Comparison of ENCODE assay signal across 8 mouse cellular contexts in the genomic region with DNA sequence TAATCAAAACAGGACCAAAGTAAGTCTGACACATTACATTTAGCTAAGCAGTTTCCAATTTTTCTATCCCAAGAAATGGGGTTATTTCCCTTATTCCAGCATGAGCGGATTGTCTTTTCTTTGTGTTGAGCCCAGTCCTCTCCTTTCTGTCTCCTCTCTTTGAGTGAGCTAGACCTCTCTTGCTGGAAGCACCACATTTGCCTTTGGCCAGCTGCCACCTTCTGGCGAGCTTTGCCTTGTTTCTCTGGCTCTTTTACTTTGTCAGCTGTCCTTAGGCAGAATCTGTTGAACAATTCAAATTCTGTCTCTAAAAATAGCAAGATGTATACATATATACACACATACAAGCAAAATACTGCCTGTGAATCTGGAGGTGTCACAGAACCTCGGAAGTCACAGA.
DNase-seq lines count a peak whose midpoint lies in the region; ATAC-seq and TF ChIP-seq lines count a peak whose summit lies in the region.

No protein-coding gene starts in this region.

- no peaks in the 10 kb centered on the region for H3K4me1 ChIP-seq in hindbrain, embryonic 11.5 days (replicated peaks; ENCODE audit: control insufficient read depth, insufficient read depth, low read length)

- DNase-seq in CD4-positive, CD25-positive, alpha-beta regulatory T cell, adult 2 months (ENCODE audit: low read depth, low spot score): peak; percentile 14
- DNase-seq in ovary, adult 18-20 months (ENCODE audit: low spot score): peak; percentile 32
- DNase-seq in ovary, postnatal 10 days (ENCODE audit: low spot score): no peak
- DNase-seq in gastrocnemius, postnatal 25 days: peak; percentile 33
- peak; percentile 32 to 51 for DNase-seq in left cerebral cortex, adult 2 months (ENCODE audit: extremely low spot score in 1 of 2, low spot score in 2 of 2)
- DNase-seq in embryo, embryonic 10.5 days (ENCODE audit: low spot score): no peak
- DNase-seq in hindbrain, embryonic 11.5 days (ENCODE audit: low spot score): no peak

- ATAC-seq in CD4-positive, CD25-positive, alpha-beta regulatory T cell, adult 4 months: no peak
- no peak for ATAC-seq in hindbrain, embryonic 11.5 days (ENCODE audit: low FRiP score)

- intact Hi-C loops in left cerebral cortex, adult 2 months (cut with DNase I): no loop called here

- whole genome bisulfite sequencing in hindbrain, embryonic 11.5 days: 80% methylated on average over 3 of the region's 3 CpGs

- no peaks in the 10 kb centered on the region for H3K27me3 ChIP-seq in hindbrain, embryonic 11.5 days (ENCODE audit: control insufficient read depth, insufficient read depth, low read length)

- no peaks in the 10 kb centered on the region for H3K36me3 ChIP-seq in hindbrain, embryonic 11.5 days (ENCODE audit: control insufficient read depth, insufficient read depth, low read length)

- TF ChIP-seq CTCF in left cerebral cortex, adult 2 months (IDR thresholded peaks at IDR 0.05): no peak; the same call in 1 of the 2 replicates

- no peak overlapping the region for H3K27ac ChIP-seq in left cerebral cortex, adult 2 months
- no peak overlapping the region for H3K27ac ChIP-seq in hindbrain, embryonic 11.5 days (ENCODE audit: low read depth, low read length)

- no peak overlapping the region for H3K4me3 ChIP-seq in left cerebral cortex, adult 2 months
- H3K4me3 ChIP-seq in hindbrain, embryonic 11.5 days (ENCODE audit: low read depth, low read length): no peak overlapping the region

- H3K9ac ChIP-seq in hindbrain, embryonic 11.5 days (ENCODE audit: low read depth, low read length): no peak overlapping the region

- H3K4me2 ChIP-seq in hindbrain, embryonic 11.5 days (replicated peaks; ENCODE audit: low read depth, low read length): no peak overlapping the region

- H3K9me3 ChIP-seq in hindbrain, embryonic 11.5 days (ENCODE audit: control insufficient read depth, low read length): no peaks in the 10 kb centered on the region

Comparison
In these comparisons a context has a peak if more than half of its experiments do, and no peak if none do; other contexts are left out.
1. DNase-seq: peak in CD4-positive, CD25-positive, alpha-beta regulatory T cell, adult 2 months (single experiment), ovary, adult 18-20 months (single experiment), gastrocnemius, postnatal 25 days (single experiment) and left cerebral cortex, adult 2 months (2 of 2); none in ovary, postnatal 10 days (single experiment), embryo, embryonic 10.5 days (single experiment) and hindbrain, embryonic 11.5 days (single experiment).